Mouse (Mus musculus) adrenal gland, adult 8-10 months (tissue): ENCODE measurements around the gene Tedc2. TPM values are rescaled to one million over a fixed set of nuclear protein-coding genes. Genes with fewer than 3 reads are reported as not detected.

Experiments used
- DNase-seq: peaks from one replicate; pipeline ENCODE4 v3.0.0; 2022
- total RNA-seq, 4 experiments: library from RNA; stranded (reverse); gene quantifications; 2 replicates each; pipeline ENCODE4 v1.2.4; 2022

Gene Tedc2
- 1 to 10 TPM; 6.1 to 9.8 (median 7.6) TPM for total RNA-seq

GRCm38 (mm10) chr17:24220435-24221411, at the start of gene Tedc2:
Gene Tedc2 (minus strand): TSS chr17:24220851.
- peak; percentile 96 for DNase-seq

- DNase-seq: no peak
These were observed 46.5 kb upstream of the Tedc2 start for GRCm38 (mm10) chr17:24267133-24267532.

- no peak for DNase-seq
These were observed 44.1 kb upstream of the Tedc2 start for GRCm38 (mm10) chr17:24264766-24265165.

GRCm38 (mm10) chr17:24260516-24260915, 39.9 kb upstream of the Tedc2 start:
- no peak for DNase-seq

GRCm38 (mm10) chr17:24259702-24260101, 39.1 kb upstream of the Tedc2 start:
- no peak for DNase-seq

GRCm38 (mm10) chr17:24258981-24259380, 38.3 kb upstream of the Tedc2 start:
- DNase-seq: peak; percentile 55

GRCm38 (mm10) chr17:24252329-24252728, 31.7 kb upstream of the Tedc2 start:
- no peak for DNase-seq

GRCm38 (mm10) chr17:24251320-24252069, 30.8 kb upstream of the Tedc2 start, which contains the start of gene Ccnf:
Gene Ccnf (minus strand): TSS chr17:24251484.
- peak; percentile 96 for DNase-seq

- no peak for DNase-seq
These were observed 30.3 kb upstream of the Tedc2 start for GRCm38 (mm10) chr17:24250988-24251319.

- no peak for DNase-seq
These were observed 28.0 kb upstream of the Tedc2 start for GRCm38 (mm10) chr17:24248641-24249040.

- DNase-seq: no peak
These were observed 23.4 kb upstream of the Tedc2 start for GRCm38 (mm10) chr17:24244061-24244460.

GRCm38 (mm10) chr17:24243311-24243969, 22.8 kb upstream of the Tedc2 start:
- DNase-seq: no peak

- no peak for DNase-seq
These were observed 16.3 kb upstream of the Tedc2 start for GRCm38 (mm10) chr17:24236921-24237320.

- no peak for DNase-seq
These were observed 15.8 kb upstream of the Tedc2 start for GRCm38 (mm10) chr17:24236479-24236878.

GRCm38 (mm10) chr17:24227941-24228340, 7.3 kb upstream of the Tedc2 start:
- DNase-seq: no peak

- no peak for DNase-seq
These were observed 6.1 kb upstream of the Tedc2 start for GRCm38 (mm10) chr17:24226721-24227120.

- no peak for DNase-seq
These were observed 5.2 kb upstream of the Tedc2 start for GRCm38 (mm10) chr17:24225851-24226250.

- DNase-seq: no peak
These were observed 4.1 kb upstream of the Tedc2 start for GRCm38 (mm10) chr17:24224741-24225140.

- DNase-seq: no peak
These were observed 2.9 kb upstream of the Tedc2 start for GRCm38 (mm10) chr17:24223513-24223912.

- no peak for DNase-seq
These were observed 2.0 kb upstream of the Tedc2 start for GRCm38 (mm10) chr17:24222653-24223052.

- DNase-seq: no peak
These were observed 3.8 kb downstream of the Tedc2 start for GRCm38 (mm10) chr17:24216836-24217235.

GRCm38 (mm10) chr17:24213186-24213585, 7.5 kb downstream of the Tedc2 start:
- no peak for DNase-seq
